Mouse (Mus musculus) lung, adult 2 months (tissue): ENCODE results near the gene Bnc1.

ENCODE experiments used
- CTCF ChIP-seq: fragments of 200-500 bp; IDR thresholded peaks from 2 replicates; pipeline ENCODE4 v1.5.1; 2011; ENCODE audit warnings: mild to moderate bottlenecking, low read length, control low read depth; ENCODE audit not compliant: insufficient read depth
- POLR2A ChIP-seq: fragments of 200-500 bp; IDR thresholded peaks from 2 replicates; pipeline ENCODE4 v1.6.1; 2011; ENCODE audit warnings: low read depth, mild to moderate bottlenecking, control low read depth, low read length, borderline replicate concordance; ENCODE audit errors: extremely low read depth

- TF ChIP-seq CTCF (no peak), POLR2A (no peak)
These were observed 23.6 kb downstream of the Bnc1 start for GRCm38 (mm10) chr7:81968451-81968850.
